Mouse (Mus musculus) limb, embryonic 10.5 days (tissue): Measurements from ENCODE around the gene Adam33. TPM values are rescaled to one million over a fixed set of nuclear protein-coding genes. Genes with fewer than 3 reads are reported as not detected.
"Not testable (repeated sequence)": the region's sequence is repeated elsewhere in the genome, so short reads cannot be mapped to it uniquely, and the experiment has no call there.

Source experiments
- DNase-seq: peaks from one replicate; pipeline ENCODE4 v3.0.0-alpha.2; 2017; ENCODE audit warnings: low spot score
- H3K27ac ChIP-seq: fragments of 300-500 bp; sonication (generic); 2 replicates; pipeline ENCODE4 v1.5.1; 2016; ENCODE audit warnings: mild to moderate bottlenecking
- H3K27me3 ChIP-seq: fragments of 300-500 bp; sonication (generic); 2 replicates; pipeline ENCODE4 v1.6.1; 2016; ENCODE audit warnings: low read depth, mild to moderate bottlenecking; ENCODE audit not compliant: poor library complexity, severe bottlenecking
- H3K36me3 ChIP-seq: fragments of 300-500 bp; sonication (generic); 2 replicates; pipeline ENCODE4 v1.6.1; 2016; ENCODE audit warnings: mild to moderate bottlenecking, moderate library complexity
- H3K4me1 ChIP-seq: fragments of 300-500 bp; sonication (generic); 2 replicates; pipeline ENCODE4 v1.6.1; 2016
- H3K4me3 ChIP-seq: fragments of 300-500 bp; sonication (generic); 2 replicates; pipeline ENCODE4 v1.5.1; 2016; ENCODE audit warnings: mild to moderate bottlenecking, moderate library complexity
- H3K9me3 ChIP-seq: fragments of 300-500 bp; sonication (generic); replicated peaks from 2 replicates; pipeline ENCODE4 v1.6.1; 2016; ENCODE audit warnings: mild to moderate bottlenecking
- WGBS: fragments of 180-500 bp; shearing (Covaris S2); methylation state at CpG from one replicate; pipeline ENCODE4 v1.1.7; 2016; 5-methylcytosine and 5-hydroxymethylcytosine counted together
- microRNA-seq: library from miRNA; unstranded; fragments of <30 nt; microRNA quantifications from one replicate; pipeline ENCODE4, GENCODE M21; 2017
- polyA plus RNA-seq: library from polyadenylated mRNA; unstranded; fragments of >200 nt; fragmentation: Nextera tagmentation; extraction: Ambion mirVana; gene quantifications from 2 replicates; pipeline ENCODE4 v1.2.1, GENCODE M21; 2016

Adam33 gene
- polyA plus RNA-seq, 1 experiment from 2014 or later = 0.38 TPM

DNA sequence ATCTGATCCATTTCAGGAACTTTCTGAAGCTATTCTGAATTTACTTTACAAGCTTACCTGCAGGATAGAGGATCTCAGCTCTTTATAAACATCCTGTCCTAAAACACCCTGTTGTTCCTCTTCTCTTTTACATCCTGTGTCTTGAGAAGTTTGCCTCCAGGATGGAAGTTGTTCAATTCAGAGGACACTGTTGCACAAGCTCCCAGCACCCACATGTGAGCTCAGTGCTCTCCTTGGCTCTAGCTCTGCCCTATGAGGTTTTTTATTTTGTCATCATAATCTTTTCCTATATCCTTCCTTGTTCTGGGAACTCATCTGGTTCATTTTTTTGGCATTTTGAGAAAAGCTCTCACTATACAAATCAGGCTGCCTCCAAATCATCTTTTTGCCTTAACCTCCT lies 26.9 kb downstream of the Adam33 start:
- no peaks in the 10 kb centered on the region for H3K9me3 ChIP-seq
- peaks cover 42% of the 10 kb centered on the region for H3K27me3 ChIP-seq
- no peak overlapping the region for H3K27ac ChIP-seq
- peaks cover 11% of the 10 kb centered on the region for H3K4me1 ChIP-seq
- DNase-seq = no peak
- H3K36me3 ChIP-seq = no peaks in the 10 kb centered on the region
- no peak overlapping the region for H3K4me3 ChIP-seq

DNA sequence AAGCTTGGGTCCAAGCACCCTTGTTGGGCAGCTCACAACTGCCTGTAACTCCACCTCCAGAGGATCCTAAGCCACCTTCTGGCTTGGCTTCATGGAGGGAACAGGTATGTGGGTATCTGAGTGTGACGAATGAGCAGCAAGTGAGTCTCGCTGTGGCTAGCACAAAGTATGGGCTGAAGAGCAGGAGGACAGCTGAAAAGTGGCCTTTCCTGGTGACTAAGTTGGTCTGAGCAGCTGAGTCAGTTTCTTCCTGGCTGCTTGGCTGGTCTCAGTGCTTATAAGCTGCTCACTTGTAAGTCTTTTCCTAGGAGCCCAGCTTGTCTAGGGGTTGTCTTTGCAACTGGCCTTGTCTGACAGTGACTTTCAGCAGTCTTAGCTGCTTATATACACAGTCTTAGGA lies 27.3 kb downstream of the Adam33 start:
- H3K4me1 ChIP-seq = peaks cover 8% of the 10 kb centered on the region
- no peak overlapping the region for H3K27ac ChIP-seq
- 98% methylated on average over 2 of the region's 2 CpGs for WGBS
- no peaks in the 10 kb centered on the region for H3K36me3 ChIP-seq
- no peak for DNase-seq
- no peaks in the 10 kb centered on the region for H3K9me3 ChIP-seq
- no peak overlapping the region for H3K4me3 ChIP-seq
- H3K27me3 ChIP-seq = peaks cover 38% of the 10 kb centered on the region

GRCm38 (mm10) chr2:131031406-131031805 lies 32.2 kb downstream of the Adam33 start:
- H3K36me3 ChIP-seq, H3K27ac ChIP-seq, H3K4me1 ChIP-seq, H3K4me3 ChIP-seq, DNase-seq, H3K9me3 ChIP-seq, H3K27me3 ChIP-seq: not testable (repeated sequence)
- 68% methylated on average over 1 of the region's 1 CpGs for WGBS

- Histone ChIP-seq H3K4me1 (no peaks in the 10 kb centered on the region), H3K27ac (no peak overlapping the region), H3K4me3 (no peak overlapping the region), H3K27me3 (peaks cover 2% of the 10 kb centered on the region; the same call in 1 of the 2 replicates), H3K9me3 (no peaks in the 10 kb centered on the region), H3K36me3 (0 out of 2 replicates have a peak, but pooled peaks cover 2% of the 10 kb centered on the region)
- WGBS = 97% methylated on average over 1 of the region's 1 CpGs
- no peak for DNase-seq
Observed at GRCm38 (mm10) chr2:131030998-131031397, 32.6 kb downstream of the Adam33 start.

DNA sequence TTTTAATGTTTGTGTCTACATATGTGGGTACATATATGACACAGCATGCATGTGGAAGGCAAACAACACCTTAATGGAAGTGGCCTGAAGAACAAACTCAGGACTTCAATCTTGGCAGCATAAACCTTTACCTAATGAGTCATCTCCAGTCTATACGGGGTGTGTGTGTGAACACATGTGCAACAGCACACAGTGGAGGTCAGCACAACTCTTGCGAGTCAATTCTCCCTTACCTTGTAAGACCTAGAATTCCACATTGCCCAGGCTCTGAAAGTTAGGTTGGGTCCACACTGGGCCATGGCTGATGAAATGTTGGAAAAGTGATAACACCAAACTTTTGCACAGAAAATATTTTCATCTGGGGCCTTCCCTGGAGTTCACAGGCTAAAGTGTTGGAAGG lies 33.1 kb downstream of the Adam33 start:
- no peaks in the 10 kb centered on the region for H3K4me1 ChIP-seq
- no peaks in the 10 kb centered on the region for H3K9me3 ChIP-seq
- no peak for DNase-seq
- H3K36me3 ChIP-seq = 0 out of 2 replicates have a peak, but pooled peaks cover 6% of the 10 kb centered on the region
- H3K4me3 ChIP-seq = no peak overlapping the region
- H3K27me3 ChIP-seq = no peaks in the 10 kb centered on the region
- H3K27ac ChIP-seq = no peak overlapping the region
- 92% methylated on average over 2 of the region's 2 CpGs for WGBS

DNA sequence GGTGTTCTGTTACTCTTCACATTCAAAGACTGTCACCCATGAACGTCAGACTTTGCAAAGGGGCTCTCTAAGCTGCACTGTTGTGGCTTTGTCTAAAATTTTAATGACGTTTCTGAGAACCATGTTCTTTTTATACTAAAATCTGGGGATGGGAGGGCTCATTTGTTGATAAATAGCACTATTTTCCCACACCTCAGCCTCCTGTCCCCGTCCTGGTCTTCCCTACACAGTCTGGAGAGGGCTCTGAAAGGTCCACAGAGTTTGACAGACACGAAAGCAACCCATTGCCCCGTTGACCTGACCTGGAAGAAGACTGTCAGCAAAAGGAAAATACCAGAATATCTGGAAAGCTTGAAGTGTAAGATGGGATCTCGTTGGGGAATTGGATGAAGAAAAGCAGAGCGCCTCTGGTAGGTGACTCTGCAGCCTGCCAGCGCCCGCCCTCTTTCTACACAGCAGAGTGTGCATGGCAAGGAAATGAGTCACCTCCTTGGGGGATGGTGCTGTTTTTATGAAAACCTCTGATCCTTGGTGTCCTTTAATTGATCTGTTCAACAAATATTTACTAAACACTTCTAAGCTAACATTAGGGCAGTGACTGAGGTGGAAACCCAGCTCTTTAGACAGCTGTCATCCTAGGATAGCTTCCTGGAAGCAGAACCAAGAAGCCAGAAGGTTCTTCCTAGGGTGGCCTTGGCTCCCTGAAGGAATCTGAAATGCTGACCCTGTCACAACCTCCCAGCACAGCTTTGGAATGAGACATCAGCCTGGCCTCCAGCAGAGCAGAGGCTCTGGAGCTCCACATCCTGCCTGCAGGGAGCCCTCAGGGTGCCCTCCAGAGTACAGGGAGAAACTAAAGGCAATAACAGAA lies 34.3 kb downstream of the Adam33 start:
- Histone ChIP-seq H3K27me3 (no peaks in the 10 kb centered on the region), H3K4me3 (no peak overlapping the region), H3K27ac (no peak overlapping the region), H3K36me3 (peaks cover 8% of the 10 kb centered on the region), H3K9me3 (no peaks in the 10 kb centered on the region), H3K4me1 (no peaks in the 10 kb centered on the region)
- 72% methylated on average over 9 of the region's 9 CpGs for WGBS
- no peak for DNase-seq

- Histone ChIP-seq H3K27me3 (no peaks in the 10 kb centered on the region), H3K27ac (no peak overlapping the region), H3K4me3 (no peak overlapping the region), H3K4me1 (no peaks in the 10 kb centered on the region), H3K36me3 (peaks cover 28% of the 10 kb centered on the region), H3K9me3 (no peaks in the 10 kb centered on the region)
- no peak for DNase-seq
- WGBS = 84% methylated on average over 3 of the region's 3 CpGs
Observed at GRCm38 (mm10) chr2:131026941-131027340, 36.7 kb downstream of the Adam33 start.

DNA sequence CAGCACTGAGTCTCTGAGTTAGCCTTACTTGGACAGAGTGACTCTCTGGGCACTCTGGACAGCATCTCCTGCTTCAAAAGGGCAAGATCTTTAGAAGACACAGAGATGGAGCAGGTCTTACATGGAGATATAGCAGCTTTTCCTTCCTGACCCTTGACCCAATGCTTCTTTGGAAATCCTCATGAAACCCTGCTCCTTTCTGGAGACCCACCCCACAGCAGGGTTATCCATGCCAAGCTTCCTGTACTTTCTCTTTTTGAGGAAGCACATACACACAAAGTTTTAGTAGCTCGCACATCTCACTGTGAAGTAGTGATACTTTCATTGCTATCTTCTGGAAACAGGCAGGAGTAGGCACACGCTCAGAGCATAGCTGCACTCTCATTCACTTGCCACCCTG lies 38.4 kb downstream of the Adam33 start:
- Histone ChIP-seq H3K27ac (no peak overlapping the region), H3K4me3 (no peak overlapping the region), H3K27me3 (no peaks in the 10 kb centered on the region), H3K36me3 (peaks cover 33% of the 10 kb centered on the region), H3K4me1 (no peaks in the 10 kb centered on the region), H3K9me3 (no peaks in the 10 kb centered on the region)
- DNase-seq = no peak
- WGBS = 94% methylated on average over 2 of the region's 2 CpGs

DNA sequence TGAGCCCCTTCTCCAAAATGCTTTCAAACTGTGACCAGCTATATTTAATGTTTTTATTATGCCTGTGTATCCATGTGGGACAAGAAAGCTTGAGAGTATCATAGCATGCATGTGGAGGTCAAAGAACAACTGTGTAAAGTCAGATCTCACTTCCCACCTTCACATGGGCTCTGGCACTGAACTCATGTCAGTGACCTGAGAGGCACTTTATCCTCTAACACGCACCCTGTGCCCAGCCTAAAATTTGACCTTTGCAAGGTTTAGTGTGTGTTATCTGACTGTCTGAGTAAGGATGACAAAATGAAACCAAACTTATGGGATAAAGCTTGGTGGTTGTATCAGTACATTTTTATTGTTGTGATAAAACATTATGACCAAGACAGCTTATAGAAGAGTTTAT lies 53.0 kb downstream of the Adam33 start:
- Histone ChIP-seq H3K4me3 (no peak overlapping the region), H3K27ac (no peak overlapping the region), H3K9me3 (no peaks in the 10 kb centered on the region), H3K4me1 (no peaks in the 10 kb centered on the region), H3K36me3 (peaks cover 23% of the 10 kb centered on the region), H3K27me3 (no peaks in the 10 kb centered on the region)
- 79% methylated on average over 1 of the region's 1 CpGs for WGBS
- no peak for DNase-seq

DNA sequence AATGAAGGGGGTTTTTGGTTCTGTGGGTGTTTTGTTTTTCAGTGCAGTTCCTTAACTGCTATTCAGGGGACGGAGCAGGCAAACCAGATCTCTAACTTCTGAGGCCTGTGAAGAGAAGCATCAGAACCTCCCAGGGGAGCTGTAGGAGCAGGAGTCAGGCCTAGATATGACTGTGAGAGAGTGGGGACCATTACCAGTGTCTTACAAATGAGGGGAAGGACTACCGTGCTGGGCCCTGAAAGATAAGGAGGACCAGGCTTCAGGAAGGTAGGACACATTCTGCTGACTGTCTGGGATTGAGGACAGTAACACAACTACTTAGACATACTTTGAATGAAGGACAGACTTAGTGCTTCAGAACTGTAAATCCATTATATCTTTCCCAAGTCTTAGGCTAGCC lies 54.5 kb downstream of the Adam33 start:
- Histone ChIP-seq H3K27me3 (no peaks in the 10 kb centered on the region), H3K4me1 (no peaks in the 10 kb centered on the region), H3K9me3 (no peaks in the 10 kb centered on the region), H3K27ac (no peak overlapping the region), H3K4me3 (no peak overlapping the region), H3K36me3 (peaks cover 27% of the 10 kb centered on the region)
- WGBS = 89% methylated on average over 2 of the region's 2 CpGs
- no peak for DNase-seq

Small RNAs within 50 kb of the gene (microRNA-seq; reads per million reads assigned to microRNA genes)
- not detected for gene Mir6973b

Other genes starting within 250 kb of the Adam33 start
- 16.2 and 20.5 TPM in 2 replicates for gene 4930402H24Rik, start 157.4 kb downstream of the Adam33 start, polyA plus RNA-seq
- 5.7 and 6.9 TPM in 2 replicates for gene Atrn, start 157.3 kb downstream of the Adam33 start, polyA plus RNA-seq
- 7.1 and 10.1 TPM in 2 replicates for gene Gfra4, start 20.7 kb downstream of the Adam33 start, polyA plus RNA-seq
- gene Siglec1, start 23.0 kb upstream of the Adam33 start, polyA plus RNA-seq = 0.09 and 0.10 TPM in 2 replicates
- 14.8 and 19.7 TPM in 2 replicates for gene Hspa12b, start 63.5 kb upstream of the Adam33 start, polyA plus RNA-seq
- gene Gm11037, start 69.7 kb upstream of the Adam33 start, polyA plus RNA-seq = not detected in 2 replicates
- 87.5 and 97.4 TPM in 2 replicates for gene 1700037H04Rik, start 96.3 kb upstream of the Adam33 start, polyA plus RNA-seq
- gene Cenpb, start 116.3 kb upstream of the Adam33 start, polyA plus RNA-seq = 7.7 and 8.9 TPM in 2 replicates
- gene Cdc25b, start 123.1 kb upstream of the Adam33 start, polyA plus RNA-seq = 40.8 and 47.4 TPM in 2 replicates
- gene Spef1, start 123.5 kb upstream of the Adam33 start, polyA plus RNA-seq = 1.7 and 3.4 TPM in 2 replicates
- gene Ap5s1, start 143.3 kb upstream of the Adam33 start, polyA plus RNA-seq = 18.9 and 22.6 TPM in 2 replicates
- 20.4 and 21.5 TPM in 2 replicates for gene Mavs, start 170.2 kb upstream of the Adam33 start, polyA plus RNA-seq
- 45.0 and 46.3 TPM in 2 replicates for gene Pank2, start 198.7 kb upstream of the Adam33 start, polyA plus RNA-seq